Comparison of ENCODE assay signal across 22 mouse cellular contexts in genomic region chr4:101240875-101241173, GRCm38 (mm10). TPM values are rescaled to one million over a fixed set of nuclear protein-coding genes. Genes with fewer than 3 reads are reported as not detected.
A peak's percentile ranks its signal among the peaks of the same experiment; 100 is the strongest.
DNase-seq lines count a peak whose midpoint lies in the region; ATAC-seq and TF ChIP-seq lines count a peak whose summit lies in the region.
"Had no signal": no experiment of that assay in that cellular context is flagged by ENCODE, and none has a peak within 500 bp of the region (broad histone marks: within the 10 kb centered on the region; RNA-seq: fewer than 3 reads in every experiment).

No protein-coding gene starts in this region.

- no peak overlapping the region for H3K4me3 ChIP-seq in gastrocnemius, adult 2 months
- H3K4me3 ChIP-seq in hindbrain, embryonic 16.5 days (ENCODE audit: low read length): no peak overlapping the region
- H3K4me3 ChIP-seq in hindbrain, embryonic 12.5 days: no peak overlapping the region
- no peak overlapping the region for H3K4me3 ChIP-seq in neural tube, embryonic 12.5 days
- H3K4me3 ChIP-seq: embryonic facial prominence, embryonic 12.5 days; embryonic facial prominence, embryonic 15.5 days had no signal

- 0 out of 2 replicates have a peak, but pooled peaks have one; percentile 19 for ATAC-seq in hindbrain, embryonic 16.5 days
- ATAC-seq in hindbrain, embryonic 12.5 days (ENCODE audit: low FRiP score): no peak; the same call in none of the 2 replicates
- 0 out of 2 replicates have a peak, but pooled peaks have one; percentile 9 for ATAC-seq in neural tube, embryonic 12.5 days (ENCODE audit: low FRiP score, low read depth)
- ATAC-seq: forebrain, embryonic 14.5 days; forebrain, postnatal 0 days; inflammation-experienced regulatory T-cells, adult 6 months had no signal

- no peak overlapping the region for H3K9ac ChIP-seq in hindbrain, embryonic 16.5 days (ENCODE audit: low read depth, low read length)
- H3K9ac ChIP-seq in hindbrain, embryonic 12.5 days: no peak overlapping the region
- no peak overlapping the region for H3K9ac ChIP-seq in neural tube, embryonic 12.5 days
- H3K9ac ChIP-seq: embryonic facial prominence, embryonic 12.5 days; embryonic facial prominence, embryonic 15.5 days; forebrain, postnatal 0 days had no signal

- no peak for TF ChIP-seq CTCF in gastrocnemius, adult 2 months (IDR thresholded peaks at IDR 0.05)

- no peaks in the 10 kb centered on the region for H3K27me3 ChIP-seq in hindbrain, embryonic 16.5 days (replicated peaks; ENCODE audit: control insufficient read depth, insufficient read depth, low read length)
- H3K27me3 ChIP-seq in hindbrain, embryonic 12.5 days: no peaks in the 10 kb centered on the region
- H3K27me3 ChIP-seq in neural tube, embryonic 12.5 days (replicated peaks): no peaks in the 10 kb centered on the region
- H3K27me3 ChIP-seq: embryonic facial prominence, embryonic 12.5 days; embryonic facial prominence, embryonic 15.5 days had no signal

- no peak for DNase-seq in gastrocnemius, adult 2 months
- no peak for DNase-seq in gastrocnemius, adult 8-10 months (ENCODE audit: low spot score in 2 of 2)
- DNase-seq in neural tube, embryonic 10.5 days (ENCODE audit: extremely low spot score, low spot score): no peak
- DNase-seq in retina, postnatal 1 day: peak; percentile 57
- DNase-seq in kidney, postnatal 14 days: no peak
- DNase-seq: adrenal gland, postnatal 10 days; adrenal gland, postnatal 36 days; cerebellum, adult 11 months; cerebellum, adult 2 months; cerebellum, adult 9-11 months; cerebellum, postnatal 25 days; forebrain, postnatal 0 days; gastrocnemius, postnatal 10 days; kidney, adult 18-20 months had no signal

- H3K4me1 ChIP-seq in hindbrain, embryonic 16.5 days (ENCODE audit: control insufficient read depth, insufficient read depth, low read depth, low read length): peaks cover 2% of the 10 kb centered on the region; the same call in 1 of the 2 replicates
- peaks cover 3% of the 10 kb centered on the region; the same call in 1 of the 2 replicates for H3K4me1 ChIP-seq in hindbrain, embryonic 12.5 days
- no peaks in the 10 kb centered on the region; the same call in 1 of the 2 replicates for H3K4me1 ChIP-seq in neural tube, embryonic 12.5 days

- H3K9me3 ChIP-seq in hindbrain, embryonic 16.5 days (ENCODE audit: control insufficient read depth, low read length): no peaks in the 10 kb centered on the region
- no peaks in the 10 kb centered on the region for H3K9me3 ChIP-seq in hindbrain, embryonic 12.5 days (replicated peaks)
- H3K9me3 ChIP-seq in neural tube, embryonic 12.5 days: no peaks in the 10 kb centered on the region
- H3K9me3 ChIP-seq: embryonic facial prominence, embryonic 12.5 days; embryonic facial prominence, embryonic 15.5 days had no signal

- peak overlapping the region; percentile 88; the same call in 1 of the 2 replicates for H3K27ac ChIP-seq in gastrocnemius, adult 2 months
- H3K27ac ChIP-seq in hindbrain, embryonic 16.5 days (ENCODE audit: low read depth, low read length): no peak overlapping the region
- no peak overlapping the region for H3K27ac ChIP-seq in hindbrain, embryonic 12.5 days
- H3K27ac ChIP-seq in neural tube, embryonic 12.5 days: no peak overlapping the region
- H3K27ac ChIP-seq: embryonic facial prominence, embryonic 12.5 days; embryonic facial prominence, embryonic 15.5 days had no signal

- intact Hi-C loops in gastrocnemius, adult 2 months (cut with DNase I): no loop called here

- WGBS in hindbrain, embryonic 16.5 days: 56% methylated on average over 3 of the region's 3 CpGs
- WGBS in hindbrain, embryonic 12.5 days: 70% methylated on average over 3 of the region's 3 CpGs
- WGBS in neural tube, embryonic 12.5 days: 73% methylated on average over 3 of the region's 3 CpGs

- no peak overlapping the region for H3K4me2 ChIP-seq in hindbrain, embryonic 16.5 days (ENCODE audit: low read length)
- no peak overlapping the region for H3K4me2 ChIP-seq in hindbrain, embryonic 12.5 days (replicated peaks)
- no peak overlapping the region for H3K4me2 ChIP-seq in neural tube, embryonic 12.5 days (replicated peaks)
- H3K4me2 ChIP-seq: embryonic facial prominence, embryonic 12.5 days; embryonic facial prominence, embryonic 15.5 days; heart, embryonic 11.5 days had no signal

- H3K36me3 ChIP-seq in hindbrain, embryonic 16.5 days (ENCODE audit: control insufficient read depth, insufficient read depth, low read length): no peaks in the 10 kb centered on the region
- no peaks in the 10 kb centered on the region for H3K36me3 ChIP-seq in hindbrain, embryonic 12.5 days
- H3K36me3 ChIP-seq in neural tube, embryonic 12.5 days: no peaks in the 10 kb centered on the region
- H3K36me3 ChIP-seq: embryonic facial prominence, embryonic 12.5 days; embryonic facial prominence, embryonic 15.5 days had no signal

RNA-seq across cellular contexts. Expression of gene Jak1, which starts 24.3 kb away (rescaled TPM):
- 100 to 1,000 TPM in 1 of 2 experiments, 10 to 100 TPM in 1; 89.9 to 134 TPM for total RNA-seq in gastrocnemius, adult 2 months (2021)
- total RNA-seq in gastrocnemius, adult 8-10 months (2022): 100 to 1,000 TPM in 3 of 4 experiments, 10 to 100 TPM in 1; 92.6 to 112 (median 104) TPM
- 89.4 and 103 TPM in 2 replicates for polyA plus RNA-seq in hindbrain, embryonic 16.5 days (2015; fragmentation: Nextera tagmentation; extraction: Ambion mirVana)
- 61.7 and 66.1 TPM in 2 replicates for polyA plus RNA-seq in hindbrain, embryonic 12.5 days (2016; fragmentation: Nextera tagmentation; extraction: Ambion mirVana)
- 52.7 and 64.7 TPM in 2 replicates for polyA plus RNA-seq in neural tube, embryonic 12.5 days (2016; fragmentation: Nextera tagmentation; extraction: Ambion mirVana)
